Mouse (Mus musculus): ENCODE measurements around the gene Myo5a. TPM values are rescaled to one million over a fixed set of nuclear protein-coding genes. Genes with fewer than 3 reads are reported as not detected.

Myo5a gene
- total RNA-seq, 2 experiments from 2014 or later, result 45.2 to 45.4 TPM

Other genes with a start within 250 kb of the Myo5a start
- gene Onecut1, start 209.1 kb upstream of the Myo5a start, total RNA-seq (2021), result not detected
- gene Fam214a, start 118.1 kb upstream of the Myo5a start, total RNA-seq (2021), result 10 to 100 TPM; 65.1 to 78.0 TPM
- 100 to 1,000 TPM; 248 to 319 TPM for gene Arpp19, start 33.4 kb upstream of the Myo5a start, total RNA-seq (2021)
- 1 to 10 TPM; 5.1 to 5.7 TPM for gene Myo5c, start 161.0 kb downstream of the Myo5a start, total RNA-seq (2021)
- 10 to 100 TPM; 46.8 to 66.4 TPM for gene Gnb5, start 235.3 kb downstream of the Myo5a start, total RNA-seq (2021)